Mouse (Mus musculus): Measurements from ENCODE around the gene Itsn2.
"Not testable (repeated sequence)": the region's sequence is repeated elsewhere in the genome, so short reads cannot be mapped to it uniquely, and the experiment has no call there.

Gene Itsn2

GRCm38 (mm10) chr12:4598666-4599428 lies 6.4 kb downstream of the Itsn2 start:
- DNase-seq (ENCODE audit: low spot score in 2 of 2) = no peak

- no peak for DNase-seq (ENCODE audit: low spot score in 2 of 2)
Measured at GRCm38 (mm10) chr12:4599713-4600112, 7.3 kb downstream of the Itsn2 start.

GRCm38 (mm10) chr12:4606625-4607024 lies 14.2 kb downstream of the Itsn2 start:
- no peak for DNase-seq (ENCODE audit: low spot score in 2 of 2)

GRCm38 (mm10) chr12:4614722-4615121 lies 22.3 kb downstream of the Itsn2 start:
- no peak for DNase-seq (ENCODE audit: low spot score in 2 of 2)

GRCm38 (mm10) chr12:4624201-4624600 lies 31.8 kb downstream of the Itsn2 start:
- DNase-seq (ENCODE audit: low spot score in 2 of 2) = no peak

- DNase-seq (ENCODE audit: low spot score in 2 of 2) = no peak
Measured at GRCm38 (mm10) chr12:4632957-4633356, 40.5 kb downstream of the Itsn2 start.

- DNase-seq (ENCODE audit: low spot score in 2 of 2) = no peak
Measured at GRCm38 (mm10) chr12:4638438-4638837, 46.0 kb downstream of the Itsn2 start.

GRCm38 (mm10) chr12:4640737-4641136 lies 48.3 kb downstream of the Itsn2 start:
- DNase-seq (ENCODE audit: low spot score in 2 of 2) = no peak

- no peak for DNase-seq (ENCODE audit: low spot score in 2 of 2)
Measured at GRCm38 (mm10) chr12:4656813-4657212, 64.4 kb downstream of the Itsn2 start.

GRCm38 (mm10) chr12:4664929-4665674 lies 72.7 kb downstream of the Itsn2 start:
- DNase-seq (ENCODE audit: low spot score in 2 of 2) = no peak

- no peak for DNase-seq (ENCODE audit: low spot score in 2 of 2)
Measured at GRCm38 (mm10) chr12:4665675-4666037, 73.2 kb downstream of the Itsn2 start.

- DNase-seq (ENCODE audit: low spot score in 2 of 2) = no peak
Measured at GRCm38 (mm10) chr12:4676336-4676735, 83.9 kb downstream of the Itsn2 start.

GRCm38 (mm10) chr12:4679971-4680370 lies 87.5 kb downstream of the Itsn2 start:
- DNase-seq (ENCODE audit: low spot score in 2 of 2) = peak; percentile 72 to 77

- no peak for DNase-seq (ENCODE audit: low spot score in 2 of 2)
Measured at GRCm38 (mm10) chr12:4685441-4685840, 93.0 kb downstream of the Itsn2 start.

- no peak for DNase-seq (ENCODE audit: low spot score in 2 of 2)
Measured at GRCm38 (mm10) chr12:4688386-4688785, 95.9 kb downstream of the Itsn2 start.

GRCm38 (mm10) chr12:4689341-4689740 lies 96.9 kb downstream of the Itsn2 start:
- DNase-seq (ENCODE audit: low spot score in 2 of 2) = no peak

- DNase-seq (ENCODE audit: low spot score in 2 of 2) = no peak
Measured at GRCm38 (mm10) chr12:4691193-4691592, 98.8 kb downstream of the Itsn2 start.

- no peak for DNase-seq (ENCODE audit: low spot score in 2 of 2)
Measured at GRCm38 (mm10) chr12:4694534-4694933, 102.1 kb downstream of the Itsn2 start.

- not testable (repeated sequence) for DNase-seq (ENCODE audit: low spot score in 2 of 2)
Measured at GRCm38 (mm10) chr12:4705626-4706025, 113.2 kb downstream of the Itsn2 start.

GRCm38 (mm10) chr12:4706175-4706574 lies 113.7 kb downstream of the Itsn2 start:
- no peak for DNase-seq (ENCODE audit: low spot score in 2 of 2)

- no peak for DNase-seq (ENCODE audit: low spot score in 2 of 2)
Measured at GRCm38 (mm10) chr12:4706901-4707300, 114.5 kb downstream of the Itsn2 start.

GRCm38 (mm10) chr12:4707488-4708017 lies 115.1 kb downstream of the Itsn2 start:
- DNase-seq (ENCODE audit: low spot score in 2 of 2) = no peak

GRCm38 (mm10) chr12:4708296-4708695 lies 115.9 kb downstream of the Itsn2 start:
- DNase-seq (ENCODE audit: low spot score in 2 of 2) = no peak

All from right cerebral cortex, adult 2 months (tissue).